Mouse (Mus musculus): ENCODE data around the gene Pramef20. TPM values are rescaled to one million over a fixed set of nuclear protein-coding genes. Genes with fewer than 3 reads are reported as not detected.

Pramef20 gene
- polyA plus RNA-seq (2012; ENCODE audit: low replicate concordance) = not detected in 2 replicates

GRCm38 (mm10) chr4:144377911-144378310, at the start of gene Pramef20:
Gene Pramef20 (minus strand): TSS chr4:144377933.

GRCm38 (mm10) chr4:144408290-144408689, 30.6 kb upstream of the Pramef20 start, which contains the start of gene Pramef12:
Gene Pramef12 (minus strand): TSS chr4:144408464.

GRCm38 (mm10) chr4:144357642-144358041, 20.1 kb downstream of the Pramef20 start, which contains the start of gene Gm13119:
Gene Gm13119 (plus strand): TSS chr4:144357942.

GRCm38 (mm10) chr4:144329949-144330348, 47.8 kb downstream of the Pramef20 start, which contains the start of gene Gm13128:
Gene Gm13128 (plus strand): TSS chr4:144330249.

Other genes with a start within 250 kb of the Pramef20 start
- gene Oog3, start 215.3 kb downstream of the Pramef20 start, polyA plus RNA-seq (2012; ENCODE audit: low replicate concordance) = not detected in 2 replicates
- gene Oog2, start 187.2 kb downstream of the Pramef20 start, polyA plus RNA-seq (2012; ENCODE audit: low replicate concordance) = not detected in 2 replicates
- not detected in 2 replicates for gene C87977, start 164.6 kb downstream of the Pramef20 start, polyA plus RNA-seq (2012; ENCODE audit: low replicate concordance)
- not detected in 2 replicates for gene Pramel5, start 97.4 kb downstream of the Pramef20 start, polyA plus RNA-seq (2012; ENCODE audit: low replicate concordance)
- not detected in 2 replicates for gene Gm13128, start 47.7 kb downstream of the Pramef20 start, polyA plus RNA-seq (2012; ENCODE audit: low replicate concordance)
- gene Gm13119, start 20.0 kb downstream of the Pramef20 start, polyA plus RNA-seq (2012; ENCODE audit: low replicate concordance) = not detected in 2 replicates
- gene Pramef12, start 30.5 kb upstream of the Pramef20 start, polyA plus RNA-seq (2012; ENCODE audit: low replicate concordance) = not detected in 2 replicates
- not detected in 2 replicates for gene 1700012P22Rik, start 60.8 kb upstream of the Pramef20 start, polyA plus RNA-seq (2012; ENCODE audit: low replicate concordance)
- not detected in 2 replicates for gene Gm9944, start 75.4 kb upstream of the Pramef20 start, polyA plus RNA-seq (2012; ENCODE audit: low replicate concordance)
- gene Aadacl3, start 85.8 kb upstream of the Pramef20 start, polyA plus RNA-seq (2012; ENCODE audit: low replicate concordance) = not detected in 2 replicates
- not detected in 2 replicates for gene 9430007A20Rik, start 141.9 kb upstream of the Pramef20 start, polyA plus RNA-seq (2012; ENCODE audit: low replicate concordance)
- gene Gm13124, start 187.2 kb upstream of the Pramef20 start, polyA plus RNA-seq (2012; ENCODE audit: low replicate concordance) = not detected in 2 replicates
- not detected in 2 replicates for gene Aadacl4, start 235.8 kb upstream of the Pramef20 start, polyA plus RNA-seq (2012; ENCODE audit: low replicate concordance)